Mouse (Mus musculus): ENCODE measurements at regions not wholly inside any gene's neighbourhood (a gene's known extent, or its start where the extent isn't known, plus 50 kb on each side); places are given as distances from the start of the nearest gene placed in this dataset.

DNA sequence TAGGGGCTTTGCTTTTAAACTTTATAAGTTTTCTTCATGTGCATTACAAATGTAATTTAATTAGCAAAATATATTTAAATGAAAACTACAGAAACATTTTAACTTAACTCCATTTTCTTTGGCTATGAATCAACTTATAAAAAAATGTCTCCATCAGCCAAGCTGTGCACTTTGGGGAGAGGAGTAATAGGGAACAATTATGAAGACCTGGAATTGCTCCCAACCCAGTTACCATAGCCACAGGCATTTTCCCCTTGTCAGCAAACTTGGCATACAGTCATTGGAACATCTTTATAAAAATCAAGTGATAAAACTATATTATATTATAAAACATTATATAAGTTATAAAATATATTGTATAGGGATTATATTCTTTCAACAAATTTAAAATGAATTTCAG, 65.0 kb downstream of the Atxn7l3b start:
- H3K4me3 ChIP-seq (ENCODE audit: low read depth, low read length), result no peak overlapping the region
- no peak overlapping the region for H3K4me2 ChIP-seq
- no peaks in the 10 kb centered on the region for H3K4me1 ChIP-seq (ENCODE audit: insufficient read depth)
- H3K27ac ChIP-seq (ENCODE audit: low read depth), result no peak overlapping the region
- no peak for TF ChIP-seq CTCF (IDR thresholded peaks at IDR 0.05; ENCODE audit: low read depth)
- no peak for ATAC-seq (ENCODE audit: insufficient read depth)
- H3K9ac ChIP-seq, result no peak overlapping the region
- no peak for DNase-seq
- H3K9me3 ChIP-seq (ENCODE audit: low read depth, low read length), result no peaks in the 10 kb centered on the region
- no peaks in the 10 kb centered on the region for H3K27me3 ChIP-seq (ENCODE audit: insufficient read depth, low read length)
- H3K36me3 ChIP-seq (ENCODE audit: insufficient read depth), result no peaks in the 10 kb centered on the region

DNA sequence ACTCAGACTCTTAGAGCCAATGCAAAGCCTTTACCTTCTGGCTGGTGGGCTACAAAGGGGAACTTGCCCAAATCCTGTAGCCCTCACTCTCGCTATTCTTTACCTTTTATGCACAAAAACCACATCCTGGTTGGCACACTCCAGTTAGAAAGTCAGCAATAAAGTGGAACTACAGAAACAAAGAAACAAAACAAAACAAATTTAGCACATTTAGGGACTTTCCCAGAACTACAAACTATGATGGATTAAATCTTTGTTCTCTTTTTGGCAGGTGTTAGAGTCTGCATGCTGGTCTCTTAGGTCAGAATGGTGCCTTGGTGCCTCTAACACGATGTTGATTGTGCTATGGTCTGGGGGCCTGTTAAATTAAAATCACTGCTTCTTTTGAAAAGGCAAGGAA, 65.4 kb downstream of the Atxn7l3b start:
- DNase-seq, result no peak
- no peak overlapping the region for H3K27ac ChIP-seq (ENCODE audit: low read depth)
- H3K4me3 ChIP-seq (ENCODE audit: low read depth, low read length), result no peak overlapping the region
- H3K4me1 ChIP-seq (ENCODE audit: insufficient read depth), result no peaks in the 10 kb centered on the region
- H3K4me2 ChIP-seq, result no peak overlapping the region
- no peaks in the 10 kb centered on the region for H3K27me3 ChIP-seq (ENCODE audit: insufficient read depth, low read length)
- H3K9ac ChIP-seq, result no peak overlapping the region
- H3K36me3 ChIP-seq (ENCODE audit: insufficient read depth), result no peaks in the 10 kb centered on the region
- WGBS, result 58% methylated on average over 2 of the region's 2 CpGs
- no peak for ATAC-seq (ENCODE audit: insufficient read depth)
- no peaks in the 10 kb centered on the region for H3K9me3 ChIP-seq (ENCODE audit: low read depth, low read length)
- no peak for TF ChIP-seq CTCF (IDR thresholded peaks at IDR 0.05; ENCODE audit: low read depth)

DNA sequence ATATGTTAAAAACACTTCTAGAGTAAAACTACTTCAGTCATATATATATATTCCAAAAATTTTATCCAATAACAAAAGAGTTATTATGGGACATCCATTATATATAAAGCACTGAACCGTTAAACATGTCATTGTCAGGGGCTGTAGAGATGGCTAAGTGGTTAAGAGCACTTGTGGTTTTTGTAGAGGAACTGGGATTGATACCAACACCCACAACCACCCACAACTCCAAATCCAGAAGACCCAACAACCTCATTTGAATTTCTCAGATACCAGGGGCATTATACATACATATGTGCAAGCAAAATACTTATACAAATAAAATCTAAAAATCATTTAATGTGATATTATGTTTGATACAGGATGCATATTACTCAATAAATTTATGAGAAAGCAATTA, 76.8 kb downstream of the Atxn7l3b start:
- WGBS, result 50% methylated on average over 1 of the region's 1 CpGs
- Histone ChIP-seq H3K4me1 (ENCODE audit: insufficient read depth) (no peaks in the 10 kb centered on the region), H3K9ac (no peak overlapping the region), H3K27ac (ENCODE audit: low read depth) (no peak overlapping the region), H3K9me3 (ENCODE audit: low read depth, low read length) (no peaks in the 10 kb centered on the region), H3K4me3 (ENCODE audit: low read depth, low read length) (no peak overlapping the region), H3K36me3 (ENCODE audit: insufficient read depth) (no peaks in the 10 kb centered on the region), H3K4me2 (no peak overlapping the region), H3K27me3 (ENCODE audit: insufficient read depth, low read length) (no peaks in the 10 kb centered on the region)
- DNase-seq, result no peak
- ATAC-seq (ENCODE audit: insufficient read depth), result no peak
- no peak for TF ChIP-seq CTCF (IDR thresholded peaks at IDR 0.05; ENCODE audit: low read depth)

DNA sequence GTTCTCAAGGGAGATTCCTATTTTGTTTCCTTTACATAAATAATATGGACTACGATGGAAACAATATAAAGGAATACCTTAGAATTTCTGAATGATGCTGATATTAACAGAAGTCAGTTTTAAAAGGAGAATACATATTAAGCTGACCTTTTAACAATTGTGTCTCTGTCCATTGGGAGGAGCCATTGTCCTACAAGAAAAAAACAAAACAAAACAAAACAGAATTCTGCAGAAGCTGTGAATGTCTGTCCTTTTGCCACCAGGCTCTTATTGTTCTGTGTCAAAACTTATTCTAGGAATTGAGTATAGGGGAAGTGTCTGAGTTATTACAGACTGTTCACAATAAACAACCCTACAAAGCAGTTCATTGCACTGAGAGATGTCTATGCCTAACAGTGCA, 82.6 kb downstream of the Atxn7l3b start:
- no peak overlapping the region for H3K4me2 ChIP-seq
- ATAC-seq (ENCODE audit: insufficient read depth), result no peak
- 82% methylated on average over 1 of the region's 1 CpGs for WGBS
- H3K9me3 ChIP-seq (ENCODE audit: low read depth, low read length), result no peaks in the 10 kb centered on the region
- no peaks in the 10 kb centered on the region for H3K4me1 ChIP-seq (ENCODE audit: insufficient read depth)
- peak; percentile 36 for DNase-seq
- no peaks in the 10 kb centered on the region for H3K36me3 ChIP-seq (ENCODE audit: insufficient read depth)
- no peak overlapping the region for H3K9ac ChIP-seq
- H3K27ac ChIP-seq (ENCODE audit: low read depth), result no peak overlapping the region
- no peak overlapping the region for H3K4me3 ChIP-seq (ENCODE audit: low read depth, low read length)
- no peak for TF ChIP-seq CTCF (IDR thresholded peaks at IDR 0.05; ENCODE audit: low read depth)
- H3K27me3 ChIP-seq (ENCODE audit: insufficient read depth, low read length), result no peaks in the 10 kb centered on the region

DNA sequence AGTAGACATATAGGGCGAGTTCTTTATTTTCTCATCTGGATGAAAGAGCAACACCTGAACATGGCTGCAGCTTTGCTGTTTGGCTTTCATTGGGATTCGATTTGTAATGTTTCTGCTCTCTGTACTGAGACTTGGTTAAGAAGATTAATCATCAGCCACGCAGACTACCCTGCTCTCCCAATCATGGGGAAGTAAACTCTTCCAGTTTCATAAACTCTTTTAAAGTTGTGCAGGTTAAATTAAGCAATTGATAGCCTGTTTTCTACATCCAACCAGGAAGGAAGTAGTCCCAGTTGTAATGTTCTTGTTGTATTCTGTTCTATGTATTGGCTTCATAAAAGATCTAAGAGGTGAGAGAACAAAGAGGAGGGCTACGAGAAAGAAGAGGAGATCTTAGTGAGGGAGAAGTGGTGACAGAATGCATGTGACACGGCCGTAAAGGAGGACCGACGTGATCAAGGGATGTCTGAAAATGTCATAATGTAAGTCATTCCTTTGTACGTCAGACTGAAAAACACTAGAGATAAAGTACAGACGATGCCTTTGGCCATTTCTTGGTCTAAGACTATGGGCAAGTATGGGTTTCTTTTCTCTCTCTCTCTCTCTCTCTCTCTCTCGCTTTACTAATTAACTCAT, 91.3 kb downstream of the Atxn7l3b start:
- no peak for TF ChIP-seq CTCF (IDR thresholded peaks at IDR 0.05; ENCODE audit: low read depth)
- Histone ChIP-seq H3K9me3 (ENCODE audit: low read depth, low read length) (no peaks in the 10 kb centered on the region), H3K9ac (no peak overlapping the region), H3K4me3 (ENCODE audit: low read depth, low read length) (no peak overlapping the region), H3K36me3 (ENCODE audit: insufficient read depth) (no peaks in the 10 kb centered on the region), H3K27me3 (ENCODE audit: insufficient read depth, low read length) (no peaks in the 10 kb centered on the region), H3K27ac (ENCODE audit: low read depth) (no peak overlapping the region), H3K4me1 (ENCODE audit: insufficient read depth) (no peaks in the 10 kb centered on the region), H3K4me2 (no peak overlapping the region)
- ATAC-seq (ENCODE audit: insufficient read depth) (no peak), DNase-seq (no peak)
- WGBS, result 75% methylated on average over 11 of the region's 11 CpGs

DNA sequence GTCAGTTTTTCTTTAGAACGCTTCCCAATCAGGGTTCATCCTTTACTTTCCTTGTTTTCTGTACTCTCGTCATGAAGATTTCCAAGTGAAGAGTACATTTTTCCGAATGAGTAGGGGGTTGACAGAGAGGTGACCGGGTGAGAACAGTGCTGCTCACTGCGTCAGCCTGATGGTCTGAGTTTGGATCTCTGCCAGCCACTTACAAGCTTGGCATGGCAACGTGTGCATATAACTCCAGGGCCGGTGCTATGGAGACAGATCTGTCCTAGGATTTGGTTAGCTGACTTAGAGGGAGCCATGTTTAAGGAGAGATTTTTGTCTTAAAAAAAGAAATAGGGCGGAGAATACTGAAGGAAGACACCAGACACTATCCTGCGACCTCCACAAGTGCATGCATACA, 92.8 kb downstream of the Atxn7l3b start:
- H3K4me2 ChIP-seq, result no peak overlapping the region
- DNase-seq (peak; percentile 42), ATAC-seq (ENCODE audit: insufficient read depth) (peak; percentile 66; the same call in 1 of the 2 replicates)
- H3K9ac ChIP-seq, result no peak overlapping the region
- no peaks in the 10 kb centered on the region for H3K9me3 ChIP-seq (ENCODE audit: low read depth, low read length)
- no peak overlapping the region for H3K27ac ChIP-seq (ENCODE audit: low read depth)
- H3K36me3 ChIP-seq (ENCODE audit: insufficient read depth), result no peaks in the 10 kb centered on the region
- H3K27me3 ChIP-seq (ENCODE audit: insufficient read depth, low read length), result no peaks in the 10 kb centered on the region
- 49% methylated on average over 9 of the region's 9 CpGs for WGBS
- H3K4me3 ChIP-seq (ENCODE audit: low read depth, low read length), result no peak overlapping the region
- no peak for TF ChIP-seq CTCF (IDR thresholded peaks at IDR 0.05; ENCODE audit: low read depth)
- no peaks in the 10 kb centered on the region for H3K4me1 ChIP-seq (ENCODE audit: insufficient read depth)

DNA sequence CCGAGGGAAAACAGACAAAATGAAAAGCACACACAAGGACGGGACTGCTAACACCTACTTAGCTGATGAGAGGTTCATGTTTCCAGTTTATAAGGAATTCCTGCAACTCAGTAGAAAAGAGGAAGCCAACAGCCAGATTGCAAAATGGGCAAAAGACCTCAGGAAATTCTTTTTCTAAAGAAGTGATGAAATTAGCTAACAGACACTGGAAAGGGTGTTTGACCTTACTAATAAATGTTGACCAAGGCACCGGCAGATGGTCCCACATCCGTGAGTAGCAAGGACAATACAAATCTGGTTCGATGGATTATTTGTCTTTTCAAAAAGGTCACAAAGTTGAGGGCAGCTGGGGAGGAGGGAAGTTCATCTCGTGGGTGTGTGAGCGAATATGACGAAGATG, 93.3 kb downstream of the Atxn7l3b start:
- Histone ChIP-seq H3K36me3 (ENCODE audit: insufficient read depth) (no peaks in the 10 kb centered on the region), H3K27ac (ENCODE audit: low read depth) (no peak overlapping the region), H3K9ac (no peak overlapping the region), H3K9me3 (ENCODE audit: low read depth, low read length) (no peaks in the 10 kb centered on the region), H3K4me2 (no peak overlapping the region), H3K4me1 (ENCODE audit: insufficient read depth) (no peaks in the 10 kb centered on the region), H3K27me3 (ENCODE audit: insufficient read depth, low read length) (no peaks in the 10 kb centered on the region), H3K4me3 (ENCODE audit: low read depth, low read length) (no peak overlapping the region)
- DNase-seq (peak; percentile 13), ATAC-seq (ENCODE audit: insufficient read depth) (no peak)
- WGBS, result 29% methylated on average over 8 of the region's 8 CpGs
- no peak for TF ChIP-seq CTCF (IDR thresholded peaks at IDR 0.05; ENCODE audit: low read depth)

DNA sequence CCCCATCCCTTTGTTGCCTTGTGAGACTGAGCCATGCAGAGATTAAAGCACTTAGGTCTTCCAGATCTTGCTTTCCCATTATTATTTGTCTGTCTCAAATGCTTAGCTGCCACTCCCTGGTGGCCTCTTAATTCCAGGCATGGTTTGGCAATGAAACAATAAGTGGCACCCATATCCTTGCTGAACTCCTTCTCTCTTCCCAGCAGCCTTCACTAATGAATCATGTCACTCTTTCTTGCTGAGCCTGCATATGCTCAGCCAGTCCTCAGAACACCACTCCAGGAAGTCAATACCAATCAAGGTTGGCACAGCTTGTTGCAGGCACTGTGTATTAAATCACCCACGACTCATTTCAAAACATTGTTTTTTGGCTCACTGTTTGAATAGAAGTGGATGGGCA, 118.6 kb downstream of the Atxn7l3b start:
- ATAC-seq (ENCODE audit: insufficient read depth), result no peak
- Histone ChIP-seq H3K36me3 (ENCODE audit: insufficient read depth) (no peaks in the 10 kb centered on the region), H3K4me2 (no peak overlapping the region), H3K4me3 (ENCODE audit: low read depth, low read length) (no peak overlapping the region), H3K9me3 (ENCODE audit: low read depth, low read length) (no peaks in the 10 kb centered on the region), H3K27me3 (ENCODE audit: insufficient read depth, low read length) (no peaks in the 10 kb centered on the region), H3K27ac (ENCODE audit: low read depth) (no peak overlapping the region), H3K9ac (no peak overlapping the region), H3K4me1 (ENCODE audit: insufficient read depth) (no peaks in the 10 kb centered on the region)
- no peak for TF ChIP-seq CTCF (IDR thresholded peaks at IDR 0.05; ENCODE audit: low read depth)
- no peak for DNase-seq
- WGBS, result 48% methylated on average over 1 of the region's 1 CpGs
